Mouse (Mus musculus) bone marrow, adult 2 months (tissue): Measurements from ENCODE around the gene Pkd1l3. TPM values are rescaled to one million over a fixed set of nuclear protein-coding genes. Genes with fewer than 3 reads are reported as not detected.

Source experiments
- H3K27ac ChIP-seq: fragments of 200-500 bp; 2 replicates; pipeline ENCODE4 v1.5.1; 2012; ENCODE audit warnings: low read depth, mild to moderate bottlenecking, control low read depth, inconsistent platforms, low read length; ENCODE audit not compliant: control insufficient read depth, poor library complexity, insufficient read depth
- H3K4me1 ChIP-seq: fragments of 200-500 bp; 2 replicates; pipeline ENCODE4 v1.6.1; 2011; ENCODE audit warnings: low read length; ENCODE audit not compliant: control insufficient read depth, insufficient read depth
- H3K4me3 ChIP-seq: fragments of 200-500 bp; replicated peaks from 2 replicates; pipeline ENCODE3; 2011; ENCODE audit warnings: mild to moderate bottlenecking, low read depth, low read length, control low read depth; ENCODE audit not compliant: control insufficient read depth
- CTCF ChIP-seq: fragments of 200-500 bp; IDR thresholded peaks from 2 replicates; pipeline ENCODE4 v1.5.1; 2011; ENCODE audit warnings: low read length, control low read depth; ENCODE audit not compliant: control insufficient read depth, insufficient read depth
- POLR2A ChIP-seq: fragments of 200-500 bp; IDR thresholded peaks from 2 replicates; pipeline ENCODE4 v1.6.1; 2011; ENCODE audit warnings: low read depth, mild to moderate bottlenecking, control low read depth, low read length, borderline replicate concordance; ENCODE audit not compliant: control insufficient read depth
- WGBS: fragments of 180-500 bp; shearing (Covaris S2); methylation state at CpG from one replicate; pipeline ENCODE4 v1.1.7; 2018; 5-methylcytosine and 5-hydroxymethylcytosine counted together
- polyA plus RNA-seq: library from polyadenylated mRNA; stranded (reverse); fragments of >200 nt; gene quantifications from 2 replicates; pipeline ENCODE4 v1.2.4, GENCODE M21; 2011; ENCODE audit warnings: low replicate concordance; ENCODE audit not compliant: missing spikeins, insufficient read depth, insufficient read length

Pkd1l3 gene
- polyA plus RNA-seq, 1 experiment = 8.3 TPM

DNA sequence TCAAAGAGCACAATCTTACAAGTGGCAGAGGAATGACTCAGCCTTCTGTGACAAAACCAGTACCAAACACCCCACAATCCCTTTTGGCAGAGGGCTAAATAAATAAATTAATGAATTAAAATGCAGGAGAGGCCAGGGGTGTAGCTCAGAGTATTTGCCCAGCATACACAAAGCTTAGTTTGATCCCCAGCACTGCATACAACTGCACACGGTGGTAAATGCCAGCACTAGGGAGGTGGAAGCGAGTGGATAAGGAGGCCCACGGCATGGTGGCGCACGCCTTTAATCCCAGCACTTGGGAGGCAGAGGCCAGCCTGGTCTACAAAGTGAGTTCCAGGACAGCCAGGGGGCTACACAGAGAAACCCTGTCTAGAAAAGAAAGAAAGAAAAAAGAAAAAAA is 58.3 kb downstream of the Pkd1l3 start:
- 92% methylated on average over 5 of the region's 5 CpGs for WGBS
- TF ChIP-seq POLR2A (no peak), CTCF (no peak)
- Histone ChIP-seq H3K4me3 (no peak overlapping the region), H3K27ac (no peak overlapping the region), H3K4me1 (no peaks in the 10 kb centered on the region)

DNA sequence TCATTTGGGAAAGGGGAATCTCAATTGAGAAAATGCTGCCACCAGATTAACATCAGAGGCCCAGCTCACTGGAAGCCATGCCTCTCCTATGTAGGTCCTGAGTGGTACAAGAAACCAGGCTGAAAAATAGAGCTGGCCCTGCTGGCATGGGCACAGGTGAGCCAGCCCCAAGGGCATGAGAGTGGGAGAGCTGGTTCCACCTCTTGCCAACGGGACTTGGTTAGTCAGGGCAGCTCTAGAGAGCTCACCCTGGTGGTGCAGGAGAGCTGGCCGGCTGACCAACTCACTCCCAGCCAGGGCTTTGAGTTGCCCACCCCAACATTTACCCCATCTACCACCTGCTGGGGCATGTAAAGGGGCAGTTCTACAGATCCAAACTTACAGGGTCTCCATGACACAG is 59.3 kb downstream of the Pkd1l3 start:
- Histone ChIP-seq H3K4me3 (no peak overlapping the region), H3K4me1 (no peaks in the 10 kb centered on the region), H3K27ac (no peak overlapping the region)
- WGBS = 89% methylated on average over 2 of the region's 2 CpGs
- TF ChIP-seq POLR2A (no peak), CTCF (no peak)

GRCm38 (mm10) chr8:109675896-109676643 is 61.8 kb downstream of the Pkd1l3 start:
- 88% methylated on average over 9 of the region's 9 CpGs for WGBS
- no peak for TF ChIP-seq POLR2A
- TF ChIP-seq CTCF = no peak
- H3K4me1 ChIP-seq = no peaks in the 10 kb centered on the region; the same call in 1 of the 2 replicates
- H3K27ac ChIP-seq = no peak overlapping the region
- no peak overlapping the region for H3K4me3 ChIP-seq

- H3K4me1 ChIP-seq = peaks cover 1% of the 10 kb centered on the region
- TF ChIP-seq CTCF (no peak), POLR2A (no peak)
- no peak overlapping the region for H3K27ac ChIP-seq
- 71% methylated on average over 3 of the region's 3 CpGs for WGBS
- no peak overlapping the region for H3K4me3 ChIP-seq
Observed at GRCm38 (mm10) chr8:109681535-109681934, 67.2 kb downstream of the Pkd1l3 start.

GRCm38 (mm10) chr8:109682120-109682519 is 67.8 kb downstream of the Pkd1l3 start:
- WGBS = 59% methylated on average over 5 of the region's 5 CpGs
- peaks cover 1% of the 10 kb centered on the region for H3K4me1 ChIP-seq
- no peak for TF ChIP-seq CTCF
- TF ChIP-seq POLR2A = no peak
- H3K4me3 ChIP-seq = no peak overlapping the region
- H3K27ac ChIP-seq = peak overlapping the region; percentile 5; the same call in 1 of the 2 replicates

DNA sequence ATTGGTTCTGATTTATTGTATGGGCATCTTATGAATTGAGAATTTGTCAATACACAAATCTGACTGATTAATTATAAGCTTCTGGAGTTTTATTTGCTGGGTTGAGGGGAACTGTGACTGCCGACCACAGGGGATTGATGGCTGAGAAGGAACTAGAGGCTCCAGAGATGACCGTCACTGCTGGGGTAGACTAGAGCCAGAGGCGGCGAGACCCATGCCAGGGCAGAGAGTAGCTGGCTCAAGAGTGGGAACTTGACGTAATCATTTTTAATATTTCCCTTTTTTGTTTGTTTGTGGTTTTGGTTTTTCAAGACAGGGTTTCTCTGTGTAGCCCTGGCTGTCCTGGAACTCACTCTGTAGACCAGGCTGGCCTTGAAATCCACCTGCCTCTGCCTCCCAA is 72.9 kb downstream of the Pkd1l3 start:
- no peak for TF ChIP-seq POLR2A
- TF ChIP-seq CTCF = no peak
- 44% methylated on average over 5 of the region's 5 CpGs for WGBS
- no peak overlapping the region for H3K27ac ChIP-seq
- H3K4me1 ChIP-seq = peaks cover 5% of the 10 kb centered on the region
- no peak overlapping the region for H3K4me3 ChIP-seq

- WGBS = 30% methylated on average over 5 of the region's 5 CpGs
- Histone ChIP-seq H3K4me1 (peaks cover 6% of the 10 kb centered on the region), H3K27ac (no peak overlapping the region), H3K4me3 (peak overlapping the region; percentile 6)
- TF ChIP-seq CTCF = peak; percentile 18; the same call in 1 of the 2 replicates
- no peak for TF ChIP-seq POLR2A
Observed at GRCm38 (mm10) chr8:109691769-109692168, 77.5 kb downstream of the Pkd1l3 start.

- peak overlapping the region; percentile 96 for H3K4me3 ChIP-seq
- TF ChIP-seq CTCF (no peak), POLR2A (no peak)
- peak overlapping the region; percentile 66 for H3K27ac ChIP-seq
- H3K4me1 ChIP-seq = peaks cover 6% of the 10 kb centered on the region
- 1% methylated on average over 38 of the region's 38 CpGs for WGBS
Observed at GRCm38 (mm10) chr8:109692443-109693145, 78.3 kb downstream of the Pkd1l3 start.
